Mouse (Mus musculus): Measurements from ENCODE around the gene Ptpn12. TPM values are rescaled to one million over a fixed set of nuclear protein-coding genes. Genes with fewer than 3 reads are reported as not detected.

Ptpn12 gene
- polyA plus RNA-seq, 1 experiment = 17.4 TPM

- H3K27ac ChIP-seq (replicated peaks; ENCODE audit: low read depth, low read length) = peak overlapping the region; percentile 5; the same call in 1 of the 2 replicates
- H3K4me1 ChIP-seq (ENCODE audit: control insufficient read depth, insufficient read depth, insufficient read length, low read length) = peaks cover 14% of the 10 kb centered on the region; the same call in 1 of the 2 replicates
- H3K4me3 ChIP-seq (ENCODE audit: insufficient read depth, low read depth, low read length) = no peak overlapping the region
Observed at GRCm38 (mm10) chr5:21045462-21045861, 10.2 kb downstream of the Ptpn12 start.

- H3K27ac ChIP-seq (replicated peaks; ENCODE audit: low read depth, low read length) = peak overlapping the region; percentile 60; the same call in 1 of the 2 replicates
- H3K4me3 ChIP-seq (ENCODE audit: insufficient read depth, low read depth, low read length) = no peak overlapping the region
- H3K4me1 ChIP-seq (ENCODE audit: control insufficient read depth, insufficient read depth, insufficient read length, low read length) = peaks cover 30% of the 10 kb centered on the region
Observed at GRCm38 (mm10) chr5:21038100-21038499, 17.6 kb downstream of the Ptpn12 start.

DNA sequence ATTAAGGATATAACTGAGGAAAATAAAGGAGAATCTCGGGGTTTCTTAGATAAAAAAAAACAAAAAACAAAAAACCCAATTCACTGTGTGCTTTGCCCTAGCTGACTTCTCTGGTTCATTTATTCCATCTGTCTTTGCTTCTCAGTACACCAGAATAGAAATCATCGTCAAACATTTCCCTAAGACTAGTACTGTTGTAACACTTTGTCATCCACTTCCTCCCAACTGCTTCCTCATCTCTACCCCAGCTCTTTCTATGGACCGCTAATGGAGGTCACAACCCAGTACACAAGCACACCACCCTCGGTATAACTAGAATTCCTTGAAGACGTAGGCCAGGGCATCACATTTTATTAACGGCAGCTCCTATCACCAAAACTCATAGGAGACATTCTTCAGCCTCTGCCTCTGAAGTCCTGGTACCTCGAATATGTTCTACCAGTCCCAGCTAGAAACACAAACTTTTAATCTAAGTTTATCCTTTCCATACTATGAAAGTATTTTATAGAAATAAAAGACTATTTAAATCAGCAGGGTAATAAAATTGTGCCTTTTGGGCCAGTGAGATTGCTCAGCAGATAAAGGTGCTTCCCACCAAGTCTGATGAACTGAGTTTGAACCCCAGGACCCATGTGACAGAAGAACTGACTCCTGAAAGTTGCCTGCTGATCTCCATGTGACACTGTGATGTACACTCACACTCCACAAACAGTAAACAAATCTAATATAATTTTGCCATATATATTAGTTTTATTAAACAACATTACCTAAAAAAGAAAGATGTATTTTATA, 19.8 kb downstream of the Ptpn12 start:
- Histone ChIP-seq H3K4me3 (ENCODE audit: insufficient read depth, low read depth, low read length) (no peak overlapping the region), H3K27ac (replicated peaks; ENCODE audit: low read depth, low read length) (no peak overlapping the region; the same call in 1 of the 2 replicates), H3K4me1 (ENCODE audit: control insufficient read depth, insufficient read depth, insufficient read length, low read length) (peaks cover 28% of the 10 kb centered on the region)

GRCm38 (mm10) chr5:21034388-21034966, 21.2 kb downstream of the Ptpn12 start:
- Histone ChIP-seq H3K4me3 (ENCODE audit: insufficient read depth, low read depth, low read length) (no peak overlapping the region), H3K27ac (replicated peaks; ENCODE audit: low read depth, low read length) (0 out of 2 replicates have a peak overlapping the region, but pooled peaks have one; percentile 11), H3K4me1 (ENCODE audit: control insufficient read depth, insufficient read depth, insufficient read length, low read length) (peaks cover 26% of the 10 kb centered on the region)

GRCm38 (mm10) chr5:21033382-21034056, 22.2 kb downstream of the Ptpn12 start:
- Histone ChIP-seq H3K4me1 (ENCODE audit: control insufficient read depth, insufficient read depth, insufficient read length, low read length) (peaks cover 22% of the 10 kb centered on the region), H3K4me3 (ENCODE audit: insufficient read depth, low read depth, low read length) (no peak overlapping the region), H3K27ac (replicated peaks; ENCODE audit: low read depth, low read length) (0 out of 2 replicates have a peak overlapping the region, but pooled peaks have one; percentile 12)

DNA sequence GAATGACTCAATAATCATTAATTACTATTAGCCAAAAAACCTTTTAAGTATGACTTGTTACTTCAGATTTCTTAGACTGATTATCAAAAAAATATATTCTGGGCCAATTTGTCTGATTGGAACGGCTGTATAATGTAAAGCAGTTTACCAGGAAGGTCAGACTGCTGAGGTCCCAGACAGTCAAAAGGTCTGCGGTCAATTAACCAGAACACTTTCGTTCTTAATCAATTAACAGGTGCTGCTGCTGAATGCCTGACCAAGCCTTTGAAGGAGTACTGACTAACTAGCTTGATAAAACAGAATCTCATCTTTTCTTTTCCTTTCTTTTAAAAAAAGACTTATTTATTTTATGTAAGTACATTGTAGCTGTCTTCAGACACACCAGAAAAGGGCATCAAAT, 23.1 kb downstream of the Ptpn12 start:
- no peak overlapping the region for H3K4me3 ChIP-seq (ENCODE audit: insufficient read depth, low read depth, low read length)
- peaks cover 13% of the 10 kb centered on the region for H3K4me1 ChIP-seq (ENCODE audit: control insufficient read depth, insufficient read depth, insufficient read length, low read length)

GRCm38 (mm10) chr5:21030226-21030625, 25.5 kb downstream of the Ptpn12 start:
- Histone ChIP-seq H3K27ac (replicated peaks; ENCODE audit: low read depth, low read length) (no peak overlapping the region), H3K4me3 (ENCODE audit: insufficient read depth, low read depth, low read length) (no peak overlapping the region)

More for the DNA sequence above, 23.1 kb downstream of the Ptpn12 start:
- no peak overlapping the region for H3K27ac ChIP-seq (replicated peaks; ENCODE audit: low read depth, low read length)

DNA sequence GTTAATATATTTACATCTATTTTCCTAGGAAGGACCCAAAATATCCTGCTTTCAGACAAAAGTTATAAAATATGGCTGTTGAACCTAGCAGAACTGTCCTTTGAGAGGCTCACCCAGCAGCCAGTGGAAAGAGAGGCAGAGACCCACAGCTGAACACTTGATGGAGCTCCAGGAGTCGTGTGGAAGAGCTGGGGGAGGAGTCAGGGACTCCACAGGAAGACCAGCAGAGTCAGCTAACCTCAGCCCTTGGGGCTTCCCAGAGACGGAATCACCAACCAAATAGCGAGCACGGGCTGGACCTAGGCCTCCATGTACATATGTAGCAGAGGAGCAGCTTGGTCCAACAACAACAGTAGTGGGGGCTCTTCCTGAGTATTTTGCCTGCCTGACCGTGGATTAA, 38.6 kb downstream of the Ptpn12 start:
- no peak overlapping the region for H3K4me3 ChIP-seq (ENCODE audit: insufficient read depth, low read depth, low read length)
- 0 out of 2 replicates have a peak overlapping the region, but pooled peaks have one; percentile 21 for H3K27ac ChIP-seq (replicated peaks; ENCODE audit: low read depth, low read length)
- H3K4me1 ChIP-seq (ENCODE audit: control insufficient read depth, insufficient read depth, insufficient read length, low read length) = no peaks in the 10 kb centered on the region

More at GRCm38 (mm10) chr5:21030226-21030625, 25.5 kb downstream of the Ptpn12 start:
- H3K4me1 ChIP-seq (ENCODE audit: control insufficient read depth, insufficient read depth, insufficient read length, low read length) = peaks cover 12% of the 10 kb centered on the region

DNA sequence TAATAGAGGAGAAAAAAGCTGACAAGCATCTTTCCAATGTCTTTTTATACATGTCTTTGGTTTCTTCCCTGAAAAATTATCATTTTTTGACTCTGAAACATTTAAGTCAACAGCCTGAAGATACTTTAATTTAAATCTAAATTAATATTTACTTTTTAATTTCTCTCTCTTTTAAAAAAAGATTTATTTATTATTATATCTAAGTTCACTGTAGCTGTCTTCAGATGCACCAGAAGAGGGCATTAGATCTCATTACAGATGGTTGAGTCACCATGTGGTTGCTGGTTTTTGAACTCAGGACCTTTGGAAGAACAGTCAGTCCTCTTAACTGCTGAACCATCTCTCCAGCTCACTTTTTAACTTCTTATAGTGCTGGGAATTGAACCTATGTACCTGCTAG, 44.8 kb downstream of the Ptpn12 start:
- Histone ChIP-seq H3K4me3 (ENCODE audit: insufficient read depth, low read depth, low read length) (no peak overlapping the region), H3K27ac (replicated peaks; ENCODE audit: low read depth, low read length) (no peak overlapping the region), H3K4me1 (ENCODE audit: control insufficient read depth, insufficient read depth, insufficient read length, low read length) (no peaks in the 10 kb centered on the region)

DNA sequence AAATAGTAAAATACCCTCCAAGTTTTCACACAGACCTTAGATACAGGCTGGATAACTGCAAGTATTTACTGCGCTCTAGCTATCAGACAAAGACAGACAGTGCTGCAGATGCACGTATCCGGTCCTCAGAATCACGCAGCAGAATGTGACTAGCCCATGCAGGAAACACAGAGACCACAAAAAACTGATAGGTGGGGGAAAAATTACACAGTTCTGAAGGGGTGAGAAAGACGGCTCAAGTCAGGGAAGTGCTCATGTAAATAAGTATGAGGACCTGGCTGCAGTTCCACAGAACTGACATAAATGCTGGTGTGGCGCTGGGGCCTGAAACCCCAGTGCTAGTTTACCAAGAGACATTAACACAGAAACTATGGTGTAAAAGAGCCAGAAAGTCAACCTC, 53.0 kb downstream of the Ptpn12 start:
- no peak overlapping the region for H3K27ac ChIP-seq (replicated peaks; ENCODE audit: low read depth, low read length)
- H3K4me3 ChIP-seq (ENCODE audit: insufficient read depth, low read depth, low read length) = no peak overlapping the region
- no peaks in the 10 kb centered on the region for H3K4me1 ChIP-seq (ENCODE audit: control insufficient read depth, insufficient read depth, insufficient read length, low read length)

DNA sequence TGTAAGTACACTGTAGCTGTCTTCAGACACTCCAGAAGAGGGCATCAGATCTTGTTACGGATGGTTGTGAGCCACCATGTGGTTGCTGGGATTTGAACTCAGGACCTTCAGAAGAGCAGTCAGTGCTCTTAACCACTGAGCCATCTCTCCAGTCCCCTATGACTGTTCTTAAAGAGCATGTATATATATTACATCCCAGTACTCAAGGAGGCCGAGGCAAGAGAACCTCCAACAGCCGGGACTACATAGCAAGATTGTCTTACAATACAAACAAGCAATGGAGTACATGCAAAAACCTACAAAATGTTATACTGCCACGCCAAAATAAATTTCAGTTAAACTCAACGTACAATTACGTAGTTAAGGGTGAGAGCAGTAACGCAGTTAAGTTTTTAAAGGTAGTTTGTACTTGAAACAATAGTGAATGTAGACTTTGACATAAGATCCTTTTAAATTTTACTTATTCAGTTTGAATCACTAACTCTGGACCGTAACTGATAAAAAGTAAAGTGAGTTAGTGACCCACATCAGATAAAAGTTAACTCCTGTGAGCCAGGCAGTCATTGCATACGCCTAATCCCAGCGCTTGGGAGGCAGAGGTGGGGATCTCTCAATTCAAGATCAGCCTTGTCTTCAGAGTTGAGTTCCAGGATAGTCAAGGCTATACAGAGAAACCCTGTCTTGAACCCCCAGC, 53.9 kb downstream of the Ptpn12 start:
- Histone ChIP-seq H3K27ac (replicated peaks; ENCODE audit: low read depth, low read length) (no peak overlapping the region), H3K4me3 (ENCODE audit: insufficient read depth, low read depth, low read length) (no peak overlapping the region), H3K4me1 (ENCODE audit: control insufficient read depth, insufficient read depth, insufficient read length, low read length) (no peaks in the 10 kb centered on the region)

GRCm38 (mm10) chr5:20998427-20998826, 57.3 kb downstream of the Ptpn12 start:
- H3K4me1 ChIP-seq (ENCODE audit: control insufficient read depth, insufficient read depth, insufficient read length, low read length) = no peaks in the 10 kb centered on the region
- no peak overlapping the region for H3K4me3 ChIP-seq (ENCODE audit: insufficient read depth, low read depth, low read length)
- no peak overlapping the region for H3K27ac ChIP-seq (replicated peaks; ENCODE audit: low read depth, low read length)

DNA sequence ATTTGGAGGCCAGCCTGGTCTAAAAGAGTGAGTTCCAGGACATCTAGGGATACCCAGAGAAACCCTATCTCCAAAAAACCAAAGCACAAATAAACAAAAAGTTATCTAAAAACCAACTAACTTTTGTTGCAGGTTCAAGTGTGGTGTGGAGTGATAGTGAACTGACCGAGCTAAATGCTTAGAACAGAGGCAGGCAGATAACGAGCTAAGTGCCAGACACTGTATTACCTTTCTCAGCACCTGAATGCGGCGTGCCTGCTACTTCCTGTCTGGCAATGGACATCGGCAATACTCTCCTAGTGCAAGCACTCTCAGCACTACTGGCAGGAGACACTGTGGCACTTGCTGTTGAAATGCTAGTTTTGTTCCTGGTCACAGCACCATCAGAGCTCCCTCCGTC, 58.2 kb downstream of the Ptpn12 start:
- H3K4me3 ChIP-seq (ENCODE audit: insufficient read depth, low read depth, low read length) = no peak overlapping the region
- no peaks in the 10 kb centered on the region for H3K4me1 ChIP-seq (ENCODE audit: control insufficient read depth, insufficient read depth, insufficient read length, low read length)
- H3K27ac ChIP-seq (replicated peaks; ENCODE audit: low read depth, low read length) = no peak overlapping the region

DNA sequence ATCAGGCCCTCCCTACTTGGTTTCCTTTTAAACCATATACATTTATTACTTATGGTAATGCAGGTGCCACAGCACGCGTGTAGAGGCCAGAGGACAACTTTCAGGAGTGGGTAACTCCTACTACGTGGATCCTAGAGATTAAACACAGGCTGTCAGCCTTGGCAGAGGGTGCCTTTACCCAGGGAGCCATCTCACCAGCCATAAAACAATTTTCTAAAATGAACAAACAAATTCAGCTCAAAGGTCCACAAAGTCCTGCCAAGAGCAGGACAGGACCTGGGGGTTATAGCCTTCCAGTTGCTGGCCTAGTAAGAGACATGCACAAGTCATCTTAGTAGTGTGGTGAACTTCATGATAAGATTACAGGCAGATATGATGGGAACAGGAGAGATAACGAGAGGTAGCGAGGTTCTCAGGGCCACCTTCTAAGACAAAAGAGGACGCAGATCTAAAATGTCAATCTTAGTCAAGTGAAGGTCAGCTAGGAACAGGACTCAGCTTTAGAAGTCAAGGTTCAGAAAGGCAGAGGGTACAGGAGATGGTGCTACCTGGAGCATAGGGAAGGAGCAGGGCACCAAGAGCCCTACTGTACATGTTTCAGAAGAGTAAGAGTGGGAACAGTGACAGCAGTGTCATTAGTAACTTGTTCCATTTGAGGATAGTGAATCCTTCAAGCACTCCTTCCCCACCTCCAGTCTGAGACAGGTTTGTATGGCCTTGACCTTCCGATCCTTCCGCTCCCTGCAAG, 65.5 kb downstream of the Ptpn12 start:
- Histone ChIP-seq H3K27ac (replicated peaks; ENCODE audit: low read depth, low read length) (no peak overlapping the region), H3K4me3 (ENCODE audit: insufficient read depth, low read depth, low read length) (no peak overlapping the region), H3K4me1 (ENCODE audit: control insufficient read depth, insufficient read depth, insufficient read length, low read length) (no peaks in the 10 kb centered on the region)

Measured in brown adipose tissue, adult 24 weeks (tissue).